Mouse (Mus musculus): ENCODE measurements around the gene C130050O18Rik. TPM values are rescaled to one million over a fixed set of nuclear protein-coding genes. Genes with fewer than 3 reads are reported as not detected.
A peak's percentile ranks its signal among the peaks of the same experiment; 100 is the strongest.

The C130050O18Rik gene
- polyA plus RNA-seq, 1 experiment from 2014 or later, result 0.13 TPM

DNA sequence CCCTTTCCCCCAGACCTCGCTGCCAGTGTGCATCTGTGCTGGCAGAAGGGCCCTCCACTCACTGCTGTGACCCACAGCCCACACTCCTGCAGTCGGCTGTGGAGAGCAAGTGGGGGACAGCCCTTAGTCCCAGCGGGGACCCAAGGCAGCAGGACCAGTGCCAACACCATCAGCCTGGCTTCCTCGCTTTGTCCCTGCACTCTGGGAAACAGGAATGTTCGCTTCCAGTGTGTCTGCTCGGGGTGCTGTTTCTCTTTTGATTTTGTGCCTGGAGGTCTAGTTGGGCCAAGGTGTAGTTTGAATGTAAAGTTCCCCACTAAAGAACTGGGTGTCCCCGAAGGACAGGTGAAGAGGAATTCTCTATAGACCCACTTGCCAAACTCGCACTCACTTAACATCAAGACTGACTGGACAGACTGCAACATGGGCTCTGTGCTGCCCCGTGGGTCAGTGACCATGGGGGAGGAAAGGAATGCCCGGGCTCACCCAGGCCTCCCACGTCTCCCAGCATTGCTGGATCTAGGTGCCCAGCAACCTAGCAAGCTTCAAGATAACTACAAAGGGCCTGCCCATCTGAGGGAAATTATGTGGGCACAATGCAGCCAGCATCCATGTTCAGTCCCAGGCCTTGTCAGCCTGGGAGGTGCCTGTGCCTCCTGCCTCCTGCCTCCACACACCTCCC lies 13.6 kb upstream of the C130050O18Rik start:
- Histone ChIP-seq H3K27ac (no peak overlapping the region), H3K4me3 (replicated peaks) (no peak overlapping the region), H3K36me3 (no peaks in the 10 kb centered on the region), H3K4me1 (replicated peaks) (peaks cover 12% of the 10 kb centered on the region; the same call in 1 of the 2 replicates), H3K9ac (replicated peaks) (no peak overlapping the region), H3K4me2 (replicated peaks) (no peak overlapping the region), H3K27me3 (no peaks in the 10 kb centered on the region), H3K9me3 (no peaks in the 10 kb centered on the region)
- 81% methylated on average over 11 of the region's 11 CpGs for WGBS
- ATAC-seq, result no peak

DNA sequence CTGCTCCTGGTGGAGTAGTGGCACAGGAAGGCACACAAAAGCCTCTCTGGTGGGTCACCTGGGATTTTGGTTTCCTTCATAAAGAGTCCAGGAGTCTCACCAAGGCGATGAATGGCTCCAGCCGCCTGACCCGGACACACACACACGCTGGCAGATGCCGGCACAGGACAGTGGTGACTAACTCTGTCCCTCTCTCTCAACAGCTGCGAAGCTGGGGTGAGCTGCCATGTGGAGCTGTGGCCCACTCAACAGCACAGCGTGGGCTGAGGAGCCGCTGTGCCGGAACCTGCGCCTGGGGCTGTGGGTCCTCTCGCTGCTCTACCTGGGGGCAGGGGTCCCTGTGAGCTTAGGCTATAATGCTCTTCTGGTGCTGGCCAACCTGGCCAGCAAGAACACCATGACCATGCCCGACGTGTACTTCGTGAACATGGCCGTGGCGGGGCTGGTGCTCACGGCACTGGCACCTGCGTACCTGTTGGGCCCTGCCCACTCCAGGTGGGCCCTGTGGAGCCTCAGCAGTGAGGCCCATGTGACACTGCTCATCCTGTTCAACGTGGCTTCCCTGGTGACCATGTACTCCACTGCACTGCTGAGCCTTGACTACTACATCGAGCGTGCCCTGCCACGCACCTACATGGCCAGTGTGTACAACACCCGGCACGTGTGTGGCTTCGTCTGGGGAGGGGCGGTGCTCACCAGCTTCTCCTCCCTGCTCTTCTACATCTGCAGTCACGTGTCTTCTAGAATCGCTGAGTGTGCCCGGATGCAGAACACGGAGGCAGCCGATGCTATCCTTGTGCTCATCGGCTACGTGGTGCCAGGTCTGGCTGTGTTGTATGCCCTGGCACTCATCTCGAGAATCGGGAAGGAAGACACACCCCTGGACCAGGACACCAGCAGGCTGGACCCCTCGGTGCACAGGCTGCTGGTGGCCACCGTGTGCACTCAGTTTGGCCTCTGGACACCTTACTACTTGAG lies 12.6 kb upstream of the C130050O18Rik start:
- WGBS, result 95% methylated on average over 37 of the region's 37 CpGs
- Histone ChIP-seq H3K9me3 (no peaks in the 10 kb centered on the region), H3K27ac (no peak overlapping the region), H3K4me3 (replicated peaks) (no peak overlapping the region), H3K4me2 (replicated peaks) (no peak overlapping the region), H3K9ac (replicated peaks) (no peak overlapping the region), H3K27me3 (no peaks in the 10 kb centered on the region), H3K4me1 (replicated peaks) (peaks cover 12% of the 10 kb centered on the region; the same call in 1 of the 2 replicates), H3K36me3 (no peaks in the 10 kb centered on the region)
- ATAC-seq, result no peak

GRCm38 (mm10) chr5:139393197-139393588 lies 11.9 kb upstream of the C130050O18Rik start:
- no peak for ATAC-seq
- 88% methylated on average over 16 of the region's 16 CpGs for WGBS
- peaks cover 7% of the 10 kb centered on the region; the same call in 1 of the 2 replicates for H3K4me1 ChIP-seq (replicated peaks)
- H3K4me2 ChIP-seq (replicated peaks), result no peak overlapping the region
- no peaks in the 10 kb centered on the region for H3K9me3 ChIP-seq
- no peaks in the 10 kb centered on the region for H3K27me3 ChIP-seq
- H3K27ac ChIP-seq, result no peak overlapping the region
- H3K4me3 ChIP-seq (replicated peaks), result no peak overlapping the region
- H3K36me3 ChIP-seq, result no peaks in the 10 kb centered on the region
- no peak overlapping the region for H3K9ac ChIP-seq (replicated peaks)

DNA sequence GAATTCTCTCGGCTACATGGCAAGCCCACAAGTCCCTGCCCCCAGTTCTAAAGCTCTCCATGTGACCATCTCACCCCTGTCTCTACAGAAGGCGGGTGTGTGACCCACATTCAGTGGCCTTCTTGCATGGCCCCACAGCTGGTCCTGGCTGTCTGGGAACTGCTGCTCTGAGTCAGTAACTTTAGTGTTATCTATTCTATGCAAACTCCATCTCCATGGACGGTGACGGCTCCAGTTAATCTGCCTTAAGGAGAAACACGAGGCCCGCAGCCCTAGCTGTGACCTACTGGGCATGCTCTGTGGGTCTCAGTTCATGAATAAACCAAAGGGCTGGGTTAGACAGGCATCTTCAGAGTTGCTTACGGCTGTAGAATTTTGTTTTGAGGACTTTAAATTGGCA lies 10.7 kb upstream of the C130050O18Rik start:
- H3K4me1 ChIP-seq (replicated peaks), result 0 out of 2 replicates have a peak, but pooled peaks cover 7% of the 10 kb centered on the region
- no peaks in the 10 kb centered on the region for H3K27me3 ChIP-seq
- H3K4me2 ChIP-seq (replicated peaks), result no peak overlapping the region
- ATAC-seq, result no peak
- 62% methylated on average over 7 of the region's 7 CpGs for WGBS
- no peak overlapping the region for H3K4me3 ChIP-seq (replicated peaks)
- H3K36me3 ChIP-seq, result no peaks in the 10 kb centered on the region
- no peak overlapping the region for H3K9ac ChIP-seq (replicated peaks)
- H3K9me3 ChIP-seq, result no peaks in the 10 kb centered on the region
- H3K27ac ChIP-seq, result no peak overlapping the region

DNA sequence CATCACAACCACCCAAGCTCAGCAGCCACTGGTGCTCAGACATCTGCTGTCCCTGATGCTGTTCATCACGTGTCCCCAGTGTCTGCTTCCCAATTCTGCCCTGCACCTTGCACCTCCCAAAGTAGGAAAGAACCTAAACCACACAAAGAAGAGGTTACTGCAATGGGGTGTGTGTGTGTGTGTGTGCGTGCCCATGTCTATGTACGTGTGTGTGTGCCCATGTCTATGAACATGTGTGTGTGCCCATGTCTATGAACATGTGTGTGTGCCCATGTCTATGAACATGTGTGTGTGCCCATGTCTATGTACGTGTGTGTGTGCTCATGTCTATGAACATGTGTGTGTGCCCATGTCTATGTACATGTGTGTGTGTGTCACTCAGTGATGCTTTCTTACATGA lies 9.6 kb upstream of the C130050O18Rik start:
- no peaks in the 10 kb centered on the region for H3K27me3 ChIP-seq
- no peak for ATAC-seq
- no peak overlapping the region for H3K9ac ChIP-seq (replicated peaks)
- no peaks in the 10 kb centered on the region for H3K36me3 ChIP-seq
- no peaks in the 10 kb centered on the region for H3K9me3 ChIP-seq
- H3K4me1 ChIP-seq (replicated peaks), result 0 out of 2 replicates have a peak, but pooled peaks cover 4% of the 10 kb centered on the region
- no peak overlapping the region for H3K27ac ChIP-seq
- no peak overlapping the region for H3K4me2 ChIP-seq (replicated peaks)
- H3K4me3 ChIP-seq (replicated peaks), result no peak overlapping the region
- WGBS, result 91% methylated on average over 4 of the region's 4 CpGs

GRCm38 (mm10) chr5:139397359-139397916 lies 7.6 kb upstream of the C130050O18Rik start:
- H3K27me3 ChIP-seq, result no peaks in the 10 kb centered on the region
- H3K9me3 ChIP-seq, result no peaks in the 10 kb centered on the region
- WGBS, result 93% methylated on average over 4 of the region's 4 CpGs
- 0 out of 2 replicates have a peak, but pooled peaks cover 4% of the 10 kb centered on the region for H3K4me1 ChIP-seq (replicated peaks)
- H3K4me3 ChIP-seq (replicated peaks), result no peak overlapping the region
- H3K27ac ChIP-seq, result no peak overlapping the region
- peak; percentile 16; the same call in 1 of the 2 replicates for ATAC-seq
- no peak overlapping the region for H3K4me2 ChIP-seq (replicated peaks)
- no peak overlapping the region for H3K9ac ChIP-seq (replicated peaks)
- no peaks in the 10 kb centered on the region for H3K36me3 ChIP-seq

- peak; percentile 83 for ATAC-seq
- H3K36me3 ChIP-seq, result no peaks in the 10 kb centered on the region
- no peak overlapping the region for H3K4me2 ChIP-seq (replicated peaks)
- no peak overlapping the region for H3K9ac ChIP-seq (replicated peaks)
- WGBS, result 44% methylated on average over 5 of the region's 5 CpGs
- no peak overlapping the region for H3K27ac ChIP-seq
- H3K4me3 ChIP-seq (replicated peaks), result no peak overlapping the region
- H3K4me1 ChIP-seq (replicated peaks), result 0 out of 2 replicates have a peak, but pooled peaks cover 4% of the 10 kb centered on the region
- H3K27me3 ChIP-seq, result no peaks in the 10 kb centered on the region
- no peaks in the 10 kb centered on the region for H3K9me3 ChIP-seq
Observed at GRCm38 (mm10) chr5:139397959-139398753, 6.9 kb upstream of the C130050O18Rik start.

DNA sequence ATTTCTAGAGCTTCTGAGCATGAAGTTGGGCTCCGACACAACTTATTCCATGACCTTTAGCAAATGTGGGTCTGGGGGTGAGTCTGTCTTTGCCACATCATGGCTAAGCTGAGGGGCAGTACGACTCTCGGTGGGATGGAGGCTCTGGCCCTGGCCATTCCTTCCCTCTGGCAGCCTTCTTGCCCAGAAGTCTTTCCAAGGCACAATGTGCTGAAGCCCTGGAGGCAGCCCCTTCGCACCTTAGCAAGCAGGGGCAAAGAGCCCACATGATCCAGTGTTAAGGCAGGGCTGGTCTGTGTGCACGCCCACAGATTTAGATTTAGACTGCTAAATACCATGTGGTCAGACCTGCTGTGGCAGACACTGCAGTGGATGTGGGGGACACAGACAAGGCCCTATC lies 6.3 kb upstream of the C130050O18Rik start:
- no peak overlapping the region for H3K4me3 ChIP-seq (replicated peaks)
- H3K9me3 ChIP-seq, result no peaks in the 10 kb centered on the region
- H3K4me1 ChIP-seq (replicated peaks), result 0 out of 2 replicates have a peak, but pooled peaks cover 4% of the 10 kb centered on the region
- no peak overlapping the region for H3K27ac ChIP-seq
- H3K4me2 ChIP-seq (replicated peaks), result no peak overlapping the region
- 84% methylated on average over 5 of the region's 5 CpGs for WGBS
- no peaks in the 10 kb centered on the region for H3K36me3 ChIP-seq
- peak; percentile 17; the same call in 1 of the 2 replicates for ATAC-seq
- no peaks in the 10 kb centered on the region for H3K27me3 ChIP-seq
- no peak overlapping the region for H3K9ac ChIP-seq (replicated peaks)

- H3K9ac ChIP-seq (replicated peaks), result no peak overlapping the region
- no peaks in the 10 kb centered on the region for H3K27me3 ChIP-seq
- 0 out of 2 replicates have a peak, but pooled peaks cover 4% of the 10 kb centered on the region for H3K4me1 ChIP-seq (replicated peaks)
- no peak overlapping the region for H3K4me3 ChIP-seq (replicated peaks)
- no peak overlapping the region for H3K4me2 ChIP-seq (replicated peaks)
- no peak overlapping the region for H3K27ac ChIP-seq
- H3K36me3 ChIP-seq, result no peaks in the 10 kb centered on the region
- no peaks in the 10 kb centered on the region for H3K9me3 ChIP-seq
- no peak for ATAC-seq
- WGBS, result 91% methylated on average over 14 of the region's 14 CpGs
Observed at GRCm38 (mm10) chr5:139399991-139400390, 5.1 kb upstream of the C130050O18Rik start.

GRCm38 (mm10) chr5:139402106-139402505 lies 3.0 kb upstream of the C130050O18Rik start:
- no peak overlapping the region for H3K9ac ChIP-seq (replicated peaks)
- H3K4me1 ChIP-seq (replicated peaks), result 0 out of 2 replicates have a peak, but pooled peaks cover 5% of the 10 kb centered on the region
- H3K9me3 ChIP-seq, result no peaks in the 10 kb centered on the region
- H3K27me3 ChIP-seq, result no peaks in the 10 kb centered on the region
- no peaks in the 10 kb centered on the region for H3K36me3 ChIP-seq
- H3K4me3 ChIP-seq (replicated peaks), result no peak overlapping the region
- WGBS, result 92% methylated on average over 2 of the region's 2 CpGs
- H3K4me2 ChIP-seq (replicated peaks), result no peak overlapping the region
- ATAC-seq, result no peak
- no peak overlapping the region for H3K27ac ChIP-seq

DNA sequence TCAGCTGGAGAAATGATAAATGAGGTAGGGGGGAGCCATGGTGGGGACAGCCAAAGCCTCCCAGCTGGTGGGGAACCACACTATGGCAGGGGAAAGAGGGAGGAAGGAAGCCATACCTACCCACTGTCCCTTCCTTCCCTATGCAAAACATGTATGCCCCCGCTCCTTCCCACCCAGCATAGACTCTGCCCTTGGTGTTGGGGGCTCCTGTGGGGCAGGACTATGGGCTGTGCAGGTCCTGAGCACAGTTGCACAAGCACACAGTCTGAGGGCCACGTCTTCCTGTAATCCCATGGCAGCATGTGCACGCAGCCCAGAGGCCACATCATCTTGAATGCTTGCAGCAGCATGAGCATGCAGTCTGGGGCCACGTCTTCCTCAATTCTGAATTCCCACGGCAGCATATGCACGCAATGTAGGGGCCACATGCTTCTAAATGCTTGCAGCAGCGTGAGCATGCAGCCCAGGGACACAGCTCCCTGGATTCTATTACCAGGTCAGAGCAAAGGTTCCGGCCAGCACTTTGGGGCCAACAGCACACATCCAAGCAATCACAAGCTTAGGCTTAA lies 1.3 kb upstream of the C130050O18Rik start:
- no peaks in the 10 kb centered on the region for H3K36me3 ChIP-seq
- H3K4me1 ChIP-seq (replicated peaks), result 0 out of 2 replicates have a peak, but pooled peaks cover 5% of the 10 kb centered on the region
- H3K27me3 ChIP-seq, result no peaks in the 10 kb centered on the region
- H3K4me3 ChIP-seq (replicated peaks), result no peak overlapping the region
- no peak for ATAC-seq
- H3K9me3 ChIP-seq, result no peaks in the 10 kb centered on the region
- no peak overlapping the region for H3K9ac ChIP-seq (replicated peaks)
- 90% methylated on average over 8 of the region's 8 CpGs for WGBS
- no peak overlapping the region for H3K4me2 ChIP-seq (replicated peaks)
- no peak overlapping the region for H3K27ac ChIP-seq

Data from midbrain, embryonic 13.5 days (tissue).